Mouse (Mus musculus) urinary bladder, postnatal 10 days (tissue): ENCODE results near the gene Tcf7l1.

Source experiments
- DNase-seq: peaks from one replicate; pipeline ENCODE4 v3.0.0; 2022; ENCODE audit warnings: low spot score

The Tcf7l1 gene

DNA sequence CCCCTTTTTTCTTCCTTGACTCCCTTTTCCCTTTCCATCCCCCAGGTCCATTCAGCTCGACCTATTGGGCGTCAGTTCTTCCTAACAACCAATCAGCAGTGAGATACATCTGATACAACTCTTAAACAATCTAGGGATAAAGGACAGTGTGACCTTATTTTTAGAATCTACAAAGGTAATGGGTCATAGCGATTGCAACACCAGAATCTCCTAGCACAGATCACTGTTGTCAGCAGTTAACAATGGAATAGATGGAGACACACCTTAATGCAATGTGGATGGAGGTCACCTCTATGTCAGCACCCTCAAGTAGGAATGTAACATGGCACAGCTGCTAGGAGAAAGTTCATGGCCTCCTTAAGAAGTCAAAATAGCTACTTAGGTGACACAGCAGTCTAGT, 166.1 kb downstream of the Tcf7l1 start:
- no peak for DNase-seq

DNA sequence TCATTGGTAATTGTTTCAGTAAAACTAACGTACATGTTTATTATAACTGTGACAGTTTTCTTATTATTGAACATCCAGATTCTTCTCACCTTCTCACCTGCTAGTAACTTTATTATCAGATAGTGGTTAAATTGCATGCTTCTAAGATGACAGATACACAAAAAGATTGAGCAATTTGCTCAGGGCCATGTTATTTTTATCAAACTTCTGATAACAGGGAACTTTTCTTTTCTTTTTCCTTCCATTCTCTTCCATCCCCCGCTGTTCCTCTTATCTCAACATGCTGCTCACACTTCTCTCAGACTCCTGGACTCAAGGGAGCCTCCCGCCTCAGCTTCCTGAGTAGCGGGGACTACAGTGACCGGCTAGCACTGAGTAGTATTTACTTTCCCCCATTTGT, 168.1 kb downstream of the Tcf7l1 start:
- no peak for DNase-seq

- no peak for DNase-seq
These were observed 169.1 kb downstream of the Tcf7l1 start for GRCm38 (mm10) chr6:72619734-72620532.

DNA sequence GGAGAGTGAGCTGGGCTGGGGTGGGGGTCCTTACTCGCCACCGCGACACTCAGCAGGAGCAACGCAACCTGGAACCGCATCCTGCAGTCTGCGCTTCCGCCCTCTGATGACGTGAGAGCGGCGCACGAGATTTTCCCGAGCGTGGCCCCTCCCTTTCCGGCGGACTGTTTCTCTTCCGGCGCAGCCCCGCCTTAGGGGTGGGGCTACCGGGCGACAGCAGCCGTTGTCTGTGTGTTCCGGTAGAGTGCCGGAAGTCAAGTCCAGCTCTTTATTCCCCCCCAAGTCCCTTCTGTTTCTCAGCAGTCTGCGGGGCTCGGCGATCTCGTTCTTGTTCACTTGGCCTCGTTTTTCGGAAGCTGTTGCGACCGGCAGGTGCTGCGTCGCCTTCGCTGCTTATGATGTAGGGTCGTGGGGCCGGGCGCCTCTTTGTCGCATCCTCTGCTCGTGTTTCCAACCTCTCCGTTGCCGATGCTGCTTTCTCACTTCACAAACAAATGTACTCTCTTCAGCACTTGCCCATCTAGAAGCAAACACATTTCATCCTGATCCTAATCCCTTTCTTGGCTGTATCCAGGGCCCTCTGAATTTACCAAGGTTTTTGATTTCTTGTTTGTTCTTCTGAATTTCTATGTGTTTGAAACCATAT, 172.3 kb downstream of the Tcf7l1 start, which contains the start of gene Tgoln1:
Tgoln1 (minus strand) TSS at position 358 of the 646 bp plus-strand sequence.
- peak; percentile 64 for DNase-seq

- no peak for DNase-seq
These were observed 173.3 kb downstream of the Tcf7l1 start for GRCm38 (mm10) chr6:72615561-72616375.

GRCm38 (mm10) chr6:72615151-72615550, 173.9 kb downstream of the Tcf7l1 start:
- no peak for DNase-seq

GRCm38 (mm10) chr6:72610261-72610660, 178.8 kb downstream of the Tcf7l1 start:
- no peak for DNase-seq

DNA sequence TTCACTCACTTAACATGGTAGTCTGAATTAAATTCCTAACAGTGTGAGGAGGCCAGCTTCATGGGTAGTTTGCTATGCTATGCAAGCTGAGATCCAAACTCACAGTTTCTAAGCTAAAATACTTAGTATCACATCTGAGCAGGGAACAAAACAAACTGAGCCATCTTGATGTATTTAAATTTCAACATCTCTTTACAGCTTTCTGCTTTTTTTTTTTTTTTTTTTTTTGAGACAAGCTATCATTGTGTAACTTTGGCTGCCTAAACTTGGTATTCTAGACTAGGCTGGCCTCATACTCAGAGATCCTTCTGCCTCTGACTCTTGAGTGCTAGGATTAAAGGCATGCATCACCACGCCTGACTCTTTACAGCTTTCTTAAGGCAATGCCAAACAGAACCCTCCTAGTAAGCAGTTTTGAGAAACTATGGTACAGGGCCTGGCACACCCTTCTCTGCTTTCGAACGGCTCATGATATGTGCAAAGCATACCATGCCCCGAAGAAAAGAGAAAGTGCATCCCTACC, 180.3 kb downstream of the Tcf7l1 start:
- no peak for DNase-seq

GRCm38 (mm10) chr6:72607676-72608075, 181.4 kb downstream of the Tcf7l1 start:
- no peak for DNase-seq

- no peak for DNase-seq
These were observed 182.0 kb downstream of the Tcf7l1 start for GRCm38 (mm10) chr6:72607060-72607459.

DNA sequence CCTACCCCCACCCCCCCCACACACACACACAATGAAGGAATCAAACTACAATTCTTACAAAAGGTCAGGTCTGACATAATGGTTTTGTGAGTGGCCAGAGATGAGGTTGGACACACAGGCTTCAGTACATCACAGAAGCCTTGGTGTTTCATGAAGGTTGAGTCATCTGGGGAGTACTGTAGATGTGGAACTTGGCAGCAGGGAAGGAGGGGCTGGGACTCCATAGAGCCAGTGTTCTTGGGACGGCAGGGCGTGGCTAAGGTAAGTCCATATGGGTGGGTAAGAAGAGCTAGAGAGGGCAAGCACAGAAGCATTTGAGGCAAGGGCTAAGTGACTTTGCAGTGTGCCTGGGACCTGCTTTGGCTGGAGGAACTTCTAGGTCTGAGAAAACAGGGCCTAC, 185.0 kb downstream of the Tcf7l1 start:
- no peak for DNase-seq

DNA sequence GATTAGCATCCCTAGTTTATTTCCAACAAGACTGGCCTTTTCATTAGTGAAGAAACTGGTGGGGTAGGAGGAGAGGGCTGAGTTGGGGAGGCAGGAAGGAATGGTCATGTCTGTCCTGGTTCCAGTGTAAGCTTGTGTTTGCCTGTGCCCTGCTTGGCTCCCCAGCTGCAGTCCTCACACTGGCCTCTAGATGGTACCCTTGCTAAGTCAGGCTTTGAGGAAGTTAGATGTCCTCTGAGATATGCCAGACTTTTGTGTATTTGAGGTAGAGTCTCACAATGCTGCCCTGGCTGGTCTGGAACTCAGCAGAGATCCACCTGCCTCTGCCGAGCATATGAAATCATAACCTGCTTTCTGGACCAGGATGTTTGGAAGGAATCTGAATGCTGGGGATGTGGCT, 187.3 kb downstream of the Tcf7l1 start:
- no peak for DNase-seq

GRCm38 (mm10) chr6:72600771-72601170, 188.3 kb downstream of the Tcf7l1 start:
- no peak for DNase-seq

GRCm38 (mm10) chr6:72600216-72600615, 188.8 kb downstream of the Tcf7l1 start:
- no peak for DNase-seq

GRCm38 (mm10) chr6:72598791-72599557, 190.1 kb downstream of the Tcf7l1 start:
- DNase-seq = no peak

GRCm38 (mm10) chr6:72597956-72598753, 190.9 kb downstream of the Tcf7l1 start, which contains the start of the genes Elmod3 and Retsat:
Gene Elmod3 (minus strand): TSS chr6:72598413.
Gene Retsat (plus strand): TSS chr6:72598475.
- peak; percentile 87 for DNase-seq

- DNase-seq = no peak
These were observed 191.8 kb downstream of the Tcf7l1 start for GRCm38 (mm10) chr6:72597083-72597874.

- no peak for DNase-seq
These were observed 195.1 kb downstream of the Tcf7l1 start for GRCm38 (mm10) chr6:72593914-72594313.

DNA sequence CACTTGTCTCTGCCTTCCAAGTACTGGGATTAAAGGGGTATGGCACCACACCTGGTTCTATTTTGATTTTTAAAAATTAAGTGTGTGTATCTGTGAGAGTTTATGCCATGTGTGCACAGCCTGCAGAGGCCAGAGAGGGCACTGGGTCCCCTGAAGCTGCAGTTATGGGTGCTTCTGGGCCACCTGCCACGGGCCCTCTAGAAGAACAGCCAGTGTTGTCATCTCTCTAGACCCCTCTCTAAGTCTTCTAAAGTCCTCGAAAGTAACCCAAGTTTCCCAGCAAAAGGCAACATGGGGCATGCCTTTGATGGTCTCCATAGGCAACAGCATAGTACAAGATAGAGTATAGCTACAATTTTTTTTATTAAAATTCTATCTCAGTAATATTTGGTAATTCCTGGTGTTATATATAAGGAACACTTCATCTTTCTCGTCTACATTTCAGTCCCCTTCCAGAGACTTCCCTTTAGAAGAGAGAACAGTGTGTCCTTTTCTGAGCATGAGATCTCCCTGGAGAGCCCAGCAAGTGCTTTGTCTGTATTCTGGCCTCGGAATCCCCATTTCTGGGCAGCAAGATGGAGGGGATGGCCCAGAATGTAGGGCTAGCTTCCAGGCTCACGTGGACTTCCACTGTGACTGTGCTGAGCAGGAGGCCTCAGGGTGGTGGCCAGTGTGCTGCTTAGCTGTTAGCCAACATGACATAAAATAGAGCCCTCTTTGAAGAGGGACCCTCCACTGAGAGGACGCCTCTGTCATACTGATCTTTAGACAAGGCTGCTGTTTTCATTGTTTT, 195.8 kb downstream of the Tcf7l1 start:
- DNase-seq = no peak
